Mouse (Mus musculus) heart, postnatal 4 days (tissue): ENCODE data around the gene Vmp1. TPM values are rescaled to one million over a fixed set of nuclear protein-coding genes. Genes with fewer than 3 reads are reported as not detected.

ENCODE experiments used
- DNase-seq: peaks from one replicate; pipeline ENCODE4 v3.0.0; 2021
- total RNA-seq, 2 experiments: library from RNA; stranded (reverse); gene quantifications; 2 replicates each; pipeline ENCODE4 v1.2.3; 2021

Gene Vmp1
- total RNA-seq, 2 experiments from 2014 or later: 62.0 to 74.5 TPM

- no peak for DNase-seq
Observed at GRCm38 (mm10) chr11:86599378-86600208, 84.0 kb downstream of the Vmp1 start.

- no peak for DNase-seq
Observed at GRCm38 (mm10) chr11:86598572-86598971, 85.1 kb downstream of the Vmp1 start.

DNA sequence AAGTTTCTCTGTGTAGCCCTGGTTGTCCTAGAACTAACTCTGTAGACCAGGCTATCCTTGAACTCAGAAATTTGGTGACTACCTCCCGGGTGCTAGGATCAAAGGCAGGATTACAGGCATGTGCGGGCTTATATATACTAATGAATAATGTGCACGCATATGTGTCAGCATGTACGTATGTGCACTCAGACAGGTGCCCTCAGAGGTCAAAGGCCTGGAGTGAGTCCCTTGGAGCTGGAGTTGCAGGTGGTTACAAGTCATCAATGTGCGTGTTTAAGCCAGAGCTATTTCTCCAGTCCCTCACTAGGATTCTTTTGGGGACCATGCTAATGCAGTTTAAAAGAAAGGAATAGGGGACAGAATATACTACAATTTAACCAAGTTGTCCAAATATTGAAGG, 85.5 kb downstream of the Vmp1 start:
- no peak for DNase-seq

GRCm38 (mm10) chr11:86596976-86597375, 86.7 kb downstream of the Vmp1 start:
- DNase-seq: no peak

GRCm38 (mm10) chr11:86596187-86596960, 87.3 kb downstream of the Vmp1 start:
- DNase-seq: peak; percentile 51

- DNase-seq: no peak
Observed at GRCm38 (mm10) chr11:86595366-86595765, 88.3 kb downstream of the Vmp1 start.

DNA sequence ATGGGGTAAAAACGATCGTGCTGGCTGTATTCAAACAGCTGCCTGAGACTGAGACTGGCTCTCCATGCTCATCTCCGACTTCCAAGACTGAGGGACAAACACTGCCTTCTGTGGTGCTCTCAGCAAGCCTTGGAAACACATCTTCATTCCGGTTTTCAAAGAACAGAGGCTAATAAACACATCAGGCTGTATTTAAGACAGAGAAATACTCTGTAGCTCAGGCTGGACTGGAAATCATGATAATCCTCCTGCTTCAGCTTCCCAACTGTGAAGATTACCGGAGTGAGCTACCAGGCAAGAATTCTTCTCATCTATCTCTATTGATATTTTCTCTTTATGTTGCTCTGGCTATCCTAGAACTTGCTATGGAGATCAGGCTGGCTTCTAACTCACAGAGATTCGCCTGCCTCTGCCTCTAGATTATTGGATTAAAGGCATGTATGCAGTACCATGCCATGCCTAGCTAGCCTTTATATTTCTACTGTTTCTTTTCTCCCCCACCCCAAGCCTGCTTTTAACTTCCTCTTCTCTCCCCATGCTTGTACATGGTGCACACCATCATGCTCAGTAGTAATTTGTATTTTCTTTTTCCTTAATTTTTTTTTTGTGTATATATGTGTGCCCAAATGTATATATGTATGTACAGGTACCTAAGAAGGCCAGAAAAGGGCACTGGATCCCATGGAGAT, 89.3 kb downstream of the Vmp1 start:
- DNase-seq: no peak

- no peak for DNase-seq
Observed at GRCm38 (mm10) chr11:86593443-86593842, 90.2 kb downstream of the Vmp1 start.

- no peak for DNase-seq
Observed at GRCm38 (mm10) chr11:86592993-86593392, 90.6 kb downstream of the Vmp1 start.

DNA sequence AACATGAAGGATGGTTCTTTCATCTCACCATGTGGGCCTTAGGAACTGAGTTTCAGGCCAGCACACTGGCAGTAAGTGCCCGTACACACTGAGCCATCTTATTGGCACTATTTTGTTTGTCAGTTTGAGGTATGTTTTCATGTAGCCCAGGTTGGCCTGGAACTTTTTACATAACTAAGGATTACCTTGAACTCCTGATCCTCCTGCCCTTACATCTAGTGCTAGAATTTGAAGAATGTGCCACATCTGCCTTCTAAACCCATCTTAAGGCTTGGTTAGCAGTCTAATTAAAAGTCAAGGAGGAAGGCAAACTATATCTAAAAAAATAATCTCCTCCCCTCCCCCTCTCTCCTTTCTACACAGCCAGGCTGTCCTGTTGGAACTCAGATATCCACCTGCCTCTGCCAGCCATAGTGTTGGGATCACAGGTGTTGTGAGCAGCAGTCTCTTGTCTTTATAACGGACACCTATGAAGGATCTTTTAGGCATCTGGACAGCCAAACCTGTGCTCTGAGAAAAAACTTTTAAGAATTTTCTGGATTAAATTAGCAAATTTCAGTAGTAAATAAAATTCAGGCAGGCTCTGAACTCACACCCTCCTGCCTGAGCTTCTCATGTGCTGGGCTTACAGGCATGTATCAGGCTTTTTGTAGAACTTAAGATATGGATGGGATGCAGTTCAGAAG, 91.6 kb downstream of the Vmp1 start:
- DNase-seq: no peak

DNA sequence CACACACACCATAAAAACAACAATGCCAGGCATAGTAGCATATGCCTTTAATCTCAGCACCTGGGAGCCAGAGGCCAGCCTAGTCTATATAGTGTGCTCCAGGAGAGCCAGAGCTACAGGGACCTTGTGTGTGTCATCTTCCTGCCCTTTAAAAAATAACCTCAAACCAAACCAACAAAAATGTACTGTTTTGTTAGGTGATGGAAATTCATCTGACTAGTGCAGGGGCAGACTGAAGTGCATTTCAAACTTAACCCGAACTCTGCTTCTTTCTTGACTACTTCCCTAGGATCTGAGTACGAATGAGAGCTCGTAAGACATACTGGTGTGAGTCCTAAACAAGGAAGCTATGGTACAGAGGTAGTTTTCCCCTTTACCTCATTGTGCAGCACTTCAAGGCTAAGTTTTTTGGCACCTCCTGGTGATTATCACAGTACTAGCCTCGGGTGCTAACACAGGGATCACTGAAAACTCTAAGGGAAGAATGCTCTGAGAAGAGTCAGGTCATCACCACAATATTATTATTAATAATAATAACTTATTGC, 92.3 kb downstream of the Vmp1 start:
- DNase-seq: no peak

GRCm38 (mm10) chr11:86590579-86590978, 93.1 kb downstream of the Vmp1 start:
- no peak for DNase-seq

- no peak for DNase-seq
Observed at GRCm38 (mm10) chr11:86590066-86590465, 93.6 kb downstream of the Vmp1 start.

- DNase-seq: no peak
Observed at GRCm38 (mm10) chr11:86588583-86589298, 94.9 kb downstream of the Vmp1 start.

- DNase-seq: no peak
Observed at GRCm38 (mm10) chr11:86587830-86588229, 95.8 kb downstream of the Vmp1 start.

- DNase-seq: peak; percentile 68
Observed at GRCm38 (mm10) chr11:86586868-86587792, 96.5 kb downstream of the Vmp1 start.

- peak; percentile 50 for DNase-seq
Observed at GRCm38 (mm10) chr11:86586177-86586867, 97.3 kb downstream of the Vmp1 start.

DNA sequence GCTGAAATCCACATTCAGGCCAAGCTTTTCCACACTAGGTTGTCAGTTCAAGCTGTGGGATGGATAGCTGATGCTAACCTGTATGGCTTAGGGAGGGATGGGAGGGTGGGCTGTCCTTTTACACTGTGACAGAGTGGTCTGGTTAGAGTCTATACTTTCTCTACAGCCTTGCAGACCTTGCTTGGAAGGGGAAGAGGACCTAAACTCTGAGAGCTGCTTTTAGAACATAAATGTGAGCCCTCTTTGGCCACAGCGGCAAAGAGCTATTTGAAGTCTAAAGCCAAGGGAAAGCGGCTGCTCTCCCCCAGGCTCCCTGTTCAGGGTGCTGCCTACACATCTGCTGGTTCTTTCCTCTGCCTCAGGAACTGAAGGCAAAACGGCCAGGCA, 98.0 kb downstream of the Vmp1 start:
- DNase-seq: no peak

GRCm38 (mm10) chr11:86584898-86585597, 98.6 kb downstream of the Vmp1 start:
- DNase-seq: no peak
